ENCODE assay signal across 22 mouse cellular contexts in the genomic region with DNA sequence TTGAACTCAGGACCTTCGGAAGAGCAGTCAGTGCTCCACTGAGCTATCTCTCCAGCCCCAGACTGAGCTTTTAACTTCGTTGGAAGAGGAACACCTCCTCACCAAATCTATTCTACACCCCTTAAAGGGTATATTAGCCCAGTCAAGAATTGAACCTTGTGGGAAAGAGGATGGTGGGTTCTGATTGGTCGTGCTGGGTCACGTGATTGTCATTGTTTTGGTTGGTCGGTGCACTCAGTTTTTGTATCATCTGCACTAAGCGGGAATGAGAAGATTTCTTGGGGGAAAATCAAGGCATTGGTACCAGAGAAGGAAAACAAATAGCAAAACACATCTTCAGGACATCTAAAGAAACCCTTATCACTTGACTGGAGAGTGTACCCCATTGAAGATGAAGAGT. TPM values are rescaled to one million over a fixed set of nuclear protein-coding genes. Genes with fewer than 3 reads are reported as not detected.
DNase-seq lines count a peak whose midpoint lies in the region; ATAC-seq and TF ChIP-seq lines count a peak whose summit lies in the region.
"Had no signal": no experiment of that assay in that cellular context is flagged by ENCODE, and none has a peak within 500 bp of the region (broad histone marks: within the 10 kb centered on the region; RNA-seq: fewer than 3 reads in every experiment).

No protein-coding gene starts in this region.

- TF ChIP-seq POLR2A in CH12.LX (IDR thresholded peaks at IDR 0.05; ENCODE audit: low read depth, low read length): no peak

- H3K9me3 ChIP-seq in stomach, embryonic 15.5 days: no peaks in the 10 kb centered on the region
- H3K9me3 ChIP-seq in stomach, postnatal 0 days (ENCODE audit: control insufficient read depth, low read length): no peaks in the 10 kb centered on the region
- no peaks in the 10 kb centered on the region for H3K9me3 ChIP-seq in CH12.LX (replicated peaks; ENCODE audit: low read length)
- H3K9me3 ChIP-seq: embryonic facial prominence, embryonic 10.5 days; embryonic facial prominence, embryonic 12.5 days; forebrain, embryonic 13.5 days; forebrain, embryonic 15.5 days had no signal

- intact Hi-C loops in left cerebral cortex, postnatal 25 days (cut with DNase I): no loop called here

- no peak overlapping the region for H3K4me2 ChIP-seq in stomach, embryonic 15.5 days
- H3K4me2 ChIP-seq in stomach, postnatal 0 days (replicated peaks; ENCODE audit: low read depth): no peak overlapping the region
- H3K4me2 ChIP-seq in CH12.LX (ENCODE audit: insufficient read depth, low read depth, poor library complexity, severe bottlenecking): no peak overlapping the region; the same call in 1 of the 2 replicates
- H3K4me2 ChIP-seq: embryonic facial prominence, embryonic 12.5 days; forebrain, embryonic 13.5 days; forebrain, embryonic 15.5 days had no signal

- no peaks in the 10 kb centered on the region for H3K4me1 ChIP-seq in stomach, embryonic 15.5 days
- no peaks in the 10 kb centered on the region for H3K4me1 ChIP-seq in stomach, postnatal 0 days (replicated peaks; ENCODE audit: control insufficient read depth, insufficient read depth)
- no peaks in the 10 kb centered on the region for H3K4me1 ChIP-seq in CH12.LX (ENCODE audit: control insufficient read depth in 1 of 2, insufficient read depth in 2 of 2)
- H3K4me1 ChIP-seq: embryonic facial prominence, embryonic 10.5 days; embryonic facial prominence, embryonic 12.5 days; forebrain, embryonic 13.5 days; forebrain, embryonic 15.5 days had no signal

- no peak for TF ChIP-seq CTCF in stomach, postnatal 0 days (IDR thresholded peaks at IDR 0.05; ENCODE audit: low read depth)
- TF ChIP-seq CTCF in CH12.LX (conservative IDR thresholded peaks at IDR 0.05 in 1 of 2, IDR thresholded peaks at IDR 0.05 in 1 of 2; ENCODE audit: low read depth in 2 of 2, low read length in 2 of 2): no peak

- no peak for ATAC-seq in stomach, embryonic 15.5 days (ENCODE audit: insufficient read depth, low FRiP score, low read depth)
- ATAC-seq in stomach, postnatal 0 days (ENCODE audit: low FRiP score, low TSS enrichment): no peak
- ATAC-seq: activated CD4-positive, CD25-positive, alpha-beta regulatory T cell, adult 4 months; CD4-positive, CD25-positive, alpha-beta regulatory T cell, adult 4 months; forebrain, embryonic 13.5 days; forebrain, embryonic 15.5 days; Patski had no signal

- H3K36me3 ChIP-seq in stomach, embryonic 15.5 days: no peaks in the 10 kb centered on the region
- no peaks in the 10 kb centered on the region for H3K36me3 ChIP-seq in stomach, postnatal 0 days (ENCODE audit: control insufficient read depth, insufficient read depth, low read length)
- H3K36me3 ChIP-seq in CH12.LX (replicated peaks in 1 of 2; ENCODE audit: control insufficient read depth in 1 of 2, insufficient read depth in 1 of 2, low read length in 1 of 2): no peaks in the 10 kb centered on the region
- H3K36me3 ChIP-seq: embryonic facial prominence, embryonic 10.5 days; embryonic facial prominence, embryonic 12.5 days; forebrain, embryonic 15.5 days had no signal

- DNase-seq in stomach, postnatal 0 days (ENCODE audit: low spot score): no peak
- DNase-seq in CH12.LX (ENCODE audit: extremely low read depth) (no peak), R1 (ENCODE audit: low read depth, low spot score) (peak; percentile 23)
- DNase-seq in T-cell, adult 2 months (ENCODE audit: low spot score): no peak
- no peak for DNase-seq in left cerebral cortex, postnatal 25 days (ENCODE audit: low spot score in 2 of 2)
- no peak for DNase-seq in thymus, postnatal 0 days (ENCODE audit: low spot score)
- DNase-seq: adrenal gland, adult 8-10 months; adrenal gland, postnatal 14 days; adrenal gland, postnatal 36 days; cerebellum, adult 11-12 months; cerebellum, adult 2 months; cerebellum, adult 9-10 months; cerebellum, postnatal 10 days; cerebellum, postnatal 25 days had no signal

- no peaks in the 10 kb centered on the region for H3K27me3 ChIP-seq in stomach, embryonic 15.5 days (replicated peaks)
- no peaks in the 10 kb centered on the region for H3K27me3 ChIP-seq in stomach, postnatal 0 days (ENCODE audit: control insufficient read depth, insufficient read depth, low read length)
- peaks cover 36% of the 10 kb centered on the region for H3K27me3 ChIP-seq in CH12.LX (replicated peaks)
- H3K27me3 ChIP-seq: embryonic facial prominence, embryonic 12.5 days; forebrain, embryonic 13.5 days; forebrain, embryonic 15.5 days had no signal

- dilution Hi-C loops in CH12.LX (cut with MboI; ENCODE audit: extremely low pct_ligation_motif_present, extremely low pct_unique_long_range_greater_than_20kb, low sequenced_read_pairs): no loop called here

- no peak for TF ChIP-seq EP300 in stomach, postnatal 0 days (optimal IDR thresholded peaks at IDR 0.05)
- TF ChIP-seq EP300 in CH12.LX (IDR thresholded peaks at IDR 0.05; ENCODE audit: low read length): no peak

- H3K4me3 ChIP-seq in stomach, embryonic 15.5 days (replicated peaks): no peak overlapping the region
- no peak overlapping the region for H3K4me3 ChIP-seq in stomach, postnatal 0 days (ENCODE audit: low read depth, low read length)
- H3K4me3 ChIP-seq in CH12.LX (replicated peaks in 1 of 3; ENCODE audit: low read depth in 2 of 3, low read length in 2 of 3, poor library complexity in 1 of 3): no peak overlapping the region
- H3K4me3 ChIP-seq: embryonic facial prominence, embryonic 10.5 days; embryonic facial prominence, embryonic 12.5 days; forebrain, embryonic 13.5 days; forebrain, embryonic 15.5 days had no signal

- 72% methylated on average over 6 of the region's 6 CpGs for WGBS in stomach, embryonic 15.5 days
- WGBS in stomach, postnatal 0 days: 79% methylated on average over 6 of the region's 6 CpGs

- in situ Hi-C loops in CH12.LX (cut with MboI; ENCODE audit: low pct_ligation_motif_present, low pct_unique_long_range_greater_than_20kb, low sequenced_read_pairs): no loop called here

- H3K27ac ChIP-seq in stomach, embryonic 15.5 days: peak overlapping the region; percentile 51; the same call in 1 of the 2 replicates
- no peak overlapping the region for H3K27ac ChIP-seq in stomach, postnatal 0 days (replicated peaks)
- H3K27ac ChIP-seq in CH12.LX (ENCODE audit: insufficient read depth, low read depth): no peak overlapping the region
- H3K27ac ChIP-seq: embryonic facial prominence, embryonic 10.5 days; embryonic facial prominence, embryonic 12.5 days; forebrain, embryonic 13.5 days; forebrain, embryonic 15.5 days had no signal

- H3K79me2 ChIP-seq in CH12.LX (replicated peaks; ENCODE audit: control insufficient read depth, extremely low read depth, insufficient read depth, poor library complexity, severe bottlenecking): no peaks in the 10 kb centered on the region

- no peak for TF ChIP-seq RAD21 in CH12.LX (IDR thresholded peaks at IDR 0.05; ENCODE audit: low read depth, low read length)

- no peak overlapping the region for H3K9ac ChIP-seq in stomach, embryonic 15.5 days
- no peak overlapping the region for H3K9ac ChIP-seq in stomach, postnatal 0 days (ENCODE audit: low read length)
- no peak overlapping the region for H3K9ac ChIP-seq in CH12.LX (ENCODE audit: insufficient read depth, low read depth)
- H3K9ac ChIP-seq: embryonic facial prominence, embryonic 12.5 days; forebrain, embryonic 13.5 days; forebrain, embryonic 15.5 days had no signal

TF ChIP-seq in CH12.LX, 34 proteins besides CTCF, POLR2A, EP300 and RAD21:
- TF ChIP-seq USF1 (IDR thresholded peaks at IDR 0.05; ENCODE audit: low read depth, low read length) (peak; percentile 72), CHD1 (IDR thresholded peaks at IDR 0.05; ENCODE audit: low read depth, low read length) (no peak), SMC3 (IDR thresholded peaks at IDR 0.05; ENCODE audit: low read depth, low read length) (no peak), ETS1 (conservative IDR thresholded peaks at IDR 0.05; ENCODE audit: low read depth, low read length) (no peak), USF2 (conservative IDR thresholded peaks at IDR 0.05; ENCODE audit: low read depth, low read length) (peak; percentile 78)

RNA-seq across cellular contexts. Expression of a gene that starts 24.0 kb away (rescaled TPM):
- 2.1 and 2.7 TPM in 2 replicates for polyA plus RNA-seq in stomach, embryonic 15.5 days (2015; fragmentation: Nextera tagmentation; extraction: Ambion mirVana)
- polyA plus RNA-seq in stomach, postnatal 0 days (2015; fragmentation: Nextera tagmentation; extraction: Ambion mirVana): 7.9 and 8.5 TPM in 2 replicates
- total RNA-seq in CH12.LX (2012; rRNA removed) (not detected in 2 replicates), CH12.LX (2014; rRNA removed) (not detected in 2 replicates)
- polyA plus RNA-seq in CH12.LX (2012; ENCODE audit: insufficient read length, low read depth): 0.08 TPM in 1 of 2 replicates, not detected in the other
- total RNA-seq in left cerebral cortex, postnatal 25 days (2021): under 1 TPM; 0.27 to 0.37 TPM
- polyA plus RNA-seq in thymus, postnatal 0 days (2015; fragmentation: Nextera tagmentation; extraction: Ambion mirVana): 2.0 and 2.2 TPM in 2 replicates
- total RNA-seq: adrenal gland, postnatal 36 days had no signal
- polyA plus RNA-seq: activated CD4-positive, CD25-positive, alpha-beta regulatory T cell, adult 4 months; CD4-positive, CD25-positive, alpha-beta regulatory T cell, adult 4 months; embryonic facial prominence, embryonic 10.5 days; Patski had no signal

RNA-seq across cellular contexts. Expression of a gene that starts 36.6 kb away (rescaled TPM):
- 8.4 and 9.2 TPM in 2 replicates for polyA plus RNA-seq in stomach, embryonic 15.5 days (2015; fragmentation: Nextera tagmentation; extraction: Ambion mirVana)
- polyA plus RNA-seq in stomach, postnatal 0 days (2015; fragmentation: Nextera tagmentation; extraction: Ambion mirVana): 5.9 and 7.0 TPM in 2 replicates
- total RNA-seq in CH12.LX (2012; rRNA removed): not detected in 2 replicates
- 0.13 TPM in 1 of 2 replicates, not detected in the other for total RNA-seq in CH12.LX (2014; rRNA removed)
- polyA plus RNA-seq in CH12.LX (2012; ENCODE audit: insufficient read length, low read depth): 0.26 TPM in 1 of 2 replicates, not detected in the other
- total RNA-seq in left cerebral cortex, postnatal 25 days (2021): 10 to 100 TPM; 13.3 to 21.4 TPM
- polyA plus RNA-seq in thymus, postnatal 0 days (2015; fragmentation: Nextera tagmentation; extraction: Ambion mirVana): 0.75 and 0.78 TPM in 2 replicates
- polyA plus RNA-seq: activated CD4-positive, CD25-positive, alpha-beta regulatory T cell, adult 4 months; CD4-positive, CD25-positive, alpha-beta regulatory T cell, adult 4 months had no signal
